Mouse (Mus musculus) megakaryocyte, embryonic 14.5 days (primary cell): ENCODE data around the gene Il1r1.

Source experiments
- FLI1 ChIP-seq: IDR thresholded peaks from 2 replicates; pipeline ENCODE4 v1.6.1; 2012; ENCODE audit warnings: low read length, inconsistent platforms, mixed read lengths
- GATA1 ChIP-seq: IDR thresholded peaks from 3 replicates; pipeline ENCODE4 v1.6.1; 2012; ENCODE audit warnings: mixed read lengths, low read length, inconsistent platforms, borderline replicate concordance

GRCm38 (mm10) chr1:40324457-40324856 lies 99.6 kb downstream of the Il1r1 start, which contains the start of gene Il1rl2:
- TF ChIP-seq GATA1 = no peak
- no peak for TF ChIP-seq FLI1
